Mouse (Mus musculus): ENCODE data around the gene Efna5.

DNA sequence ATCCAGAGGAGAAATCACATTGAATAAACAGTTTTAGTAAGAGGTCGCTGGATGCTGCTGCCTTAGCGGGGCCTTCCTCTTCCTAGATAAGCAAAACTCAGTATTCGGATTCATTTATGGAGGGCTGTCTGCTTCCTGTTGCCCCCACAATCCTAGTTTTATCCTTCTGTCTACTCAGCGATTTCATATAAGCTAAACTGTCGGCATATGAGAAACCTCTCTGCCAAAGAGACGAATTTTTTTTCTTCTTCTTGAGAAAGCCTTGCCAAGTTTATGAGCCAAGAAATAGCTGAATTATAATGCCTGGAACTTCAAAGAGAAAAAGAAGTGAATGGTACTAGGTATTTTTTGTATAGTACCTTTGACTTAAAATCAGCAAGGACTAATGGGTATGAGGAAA, 301.0 kb downstream of the Efna5 start:
- no peak for TF ChIP-seq CTCF (IDR thresholded peaks at IDR 0.05; ENCODE audit: borderline replicate concordance, control insufficient read depth, extremely low read depth, insufficient read depth, low read length, poor library complexity)
- TF ChIP-seq POLR2A (IDR thresholded peaks at IDR 0.05; ENCODE audit: control insufficient read depth, extremely low read depth, insufficient read depth, low read length, poor library complexity): no peak
